Mouse (Mus musculus): Measurements from ENCODE around the gene Psmc5.

Gene Psmc5

DNA sequence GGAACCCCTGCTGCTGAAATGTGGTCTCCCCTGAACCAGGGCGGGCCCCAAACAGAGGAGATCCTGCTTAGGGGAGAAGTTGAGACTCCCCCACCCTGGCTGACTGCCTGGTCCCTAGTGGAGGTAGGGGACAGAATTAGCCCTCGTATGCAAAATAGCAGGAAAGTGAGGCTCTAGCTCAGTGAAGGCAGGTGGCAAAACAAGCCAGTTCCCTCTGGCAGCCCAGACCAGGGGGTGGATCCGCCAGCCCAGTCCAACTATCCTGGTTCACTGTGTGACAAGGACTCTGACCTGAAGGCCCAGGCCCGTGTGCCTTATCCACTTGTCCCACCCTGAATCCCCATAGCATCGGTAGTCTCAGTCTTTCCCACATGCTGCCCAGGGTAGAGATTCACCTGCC, 54.2 kb downstream of the Psmc5 start:
- no peak for DNase-seq

All from thymus, postnatal 14 days (tissue).